Mouse (Mus musculus) thymus, adult 2 months (tissue): ENCODE data around the gene Fars2. TPM values are rescaled to one million over a fixed set of nuclear protein-coding genes. Genes with fewer than 3 reads are reported as not detected.

Experiments used
- DNase-seq: peaks from one replicate; pipeline ENCODE4 v3.0.0; 2021
- H3K27ac ChIP-seq: fragments of 200-500 bp; 2 replicates; pipeline ENCODE4 v1.5.1; 2012; ENCODE audit warnings: low read length, control low read depth; ENCODE audit not compliant: control insufficient read depth, insufficient read depth
- H3K27me3 ChIP-seq: fragments of 200-500 bp; 2 replicates; pipeline ENCODE4 v1.6.1; 2012; ENCODE audit warnings: mild to moderate bottlenecking, low read length, moderate library complexity, mixed read lengths; ENCODE audit not compliant: control insufficient read depth, insufficient read depth
- H3K36me3 ChIP-seq: fragments of 200-500 bp; 2 replicates; pipeline ENCODE4 v1.6.1; 2012; ENCODE audit warnings: mild to moderate bottlenecking, low read length, moderate library complexity; ENCODE audit not compliant: control insufficient read depth, insufficient read depth
- H3K4me1 ChIP-seq: fragments of 200-500 bp; replicated peaks from 2 replicates; pipeline ENCODE4 v1.6.1; 2012; ENCODE audit warnings: low read length; ENCODE audit not compliant: control insufficient read depth, insufficient read depth
- H3K4me3 ChIP-seq: fragments of 200-500 bp; 2 replicates; pipeline ENCODE4 v1.5.1; 2012; ENCODE audit warnings: mild to moderate bottlenecking, low read length, control low read depth, moderate library complexity; ENCODE audit not compliant: control insufficient read depth, insufficient read depth
- CTCF ChIP-seq: fragments of 200-500 bp; IDR thresholded peaks from 2 replicates; pipeline ENCODE4 v1.5.1; 2012; ENCODE audit warnings: mild to moderate bottlenecking, control low read depth, low read length, moderate library complexity, borderline replicate concordance; ENCODE audit not compliant: control insufficient read depth, poor library complexity, insufficient read depth; ENCODE audit errors: extremely low read depth
- POLR2A ChIP-seq: fragments of 200-500 bp; IDR thresholded peaks from 2 replicates; pipeline ENCODE4 v1.6.1; 2012; ENCODE audit warnings: mild to moderate bottlenecking, low read length, control low read depth, moderate library complexity; ENCODE audit not compliant: control insufficient read depth, poor library complexity, insufficient read depth; ENCODE audit errors: extremely low read depth
- WGBS: fragments of 180-500 bp; shearing (Covaris S2); methylation state at CpG from one replicate; pipeline ENCODE4 v1.1.7; 2018; 5-methylcytosine and 5-hydroxymethylcytosine counted together
- polyA plus RNA-seq: library from polyadenylated mRNA; depleted of rRNA; stranded (reverse); fragments of >200 nt; gene quantifications from 2 replicates; pipeline ENCODE4 v1.2.3, GENCODE M21; 2012

Fars2 gene
- polyA plus RNA-seq, 1 experiment: 47.6 TPM

- Histone ChIP-seq H3K4me1 (no peaks in the 10 kb centered on the region), H3K36me3 (no peaks in the 10 kb centered on the region), H3K27me3 (no peaks in the 10 kb centered on the region), H3K27ac (no peak overlapping the region), H3K4me3 (no peak overlapping the region)
- no peak for DNase-seq
- 93% methylated on average over 4 of the region's 4 CpGs for WGBS
- TF ChIP-seq CTCF: no peak
- TF ChIP-seq POLR2A: no peak
Observed at GRCm38 (mm10) chr13:36500370-36500905, 383.2 kb downstream of the Fars2 start.

- Histone ChIP-seq H3K27ac (no peak overlapping the region), H3K4me3 (no peak overlapping the region), H3K4me1 (no peaks in the 10 kb centered on the region), H3K27me3 (no peaks in the 10 kb centered on the region), H3K36me3 (no peaks in the 10 kb centered on the region)
- 94% methylated on average over 3 of the region's 3 CpGs for WGBS
- DNase-seq: no peak
- TF ChIP-seq POLR2A: no peak
- no peak for TF ChIP-seq CTCF
Observed at GRCm38 (mm10) chr13:36503551-36503950, 386.3 kb downstream of the Fars2 start.

- Histone ChIP-seq H3K4me3 (no peak overlapping the region), H3K4me1 (no peaks in the 10 kb centered on the region), H3K36me3 (no peaks in the 10 kb centered on the region), H3K27ac (no peak overlapping the region), H3K27me3 (no peaks in the 10 kb centered on the region)
- WGBS: 96% methylated on average over 7 of the region's 7 CpGs
- TF ChIP-seq POLR2A (no peak), CTCF (no peak)
- no peak for DNase-seq
Observed at GRCm38 (mm10) chr13:36503991-36504390, 386.8 kb downstream of the Fars2 start.

GRCm38 (mm10) chr13:36505730-36506129 lies 388.5 kb downstream of the Fars2 start:
- Histone ChIP-seq H3K27me3 (no peaks in the 10 kb centered on the region), H3K4me1 (no peaks in the 10 kb centered on the region), H3K36me3 (no peaks in the 10 kb centered on the region), H3K27ac (no peak overlapping the region), H3K4me3 (no peak overlapping the region)
- no peak for DNase-seq
- TF ChIP-seq POLR2A (no peak), CTCF (no peak)
- WGBS: 93% methylated on average over 6 of the region's 6 CpGs

- Histone ChIP-seq H3K36me3 (no peaks in the 10 kb centered on the region), H3K27me3 (no peaks in the 10 kb centered on the region), H3K4me1 (no peaks in the 10 kb centered on the region), H3K4me3 (no peak overlapping the region), H3K27ac (no peak overlapping the region)
- WGBS: 92% methylated on average over 5 of the region's 5 CpGs
- TF ChIP-seq POLR2A (no peak), CTCF (no peak)
- DNase-seq: no peak
Observed at GRCm38 (mm10) chr13:36506315-36506714, 389.1 kb downstream of the Fars2 start.

GRCm38 (mm10) chr13:36510161-36510560 lies 392.9 kb downstream of the Fars2 start:
- TF ChIP-seq CTCF (no peak), POLR2A (no peak)
- Histone ChIP-seq H3K36me3 (no peaks in the 10 kb centered on the region), H3K4me1 (no peaks in the 10 kb centered on the region), H3K4me3 (no peak overlapping the region), H3K27me3 (no peaks in the 10 kb centered on the region), H3K27ac (no peak overlapping the region)
- WGBS: 97% methylated on average over 2 of the region's 2 CpGs
- no peak for DNase-seq

GRCm38 (mm10) chr13:36513126-36513525 lies 395.9 kb downstream of the Fars2 start:
- Histone ChIP-seq H3K36me3 (no peaks in the 10 kb centered on the region), H3K27ac (no peak overlapping the region), H3K4me1 (no peaks in the 10 kb centered on the region), H3K27me3 (no peaks in the 10 kb centered on the region), H3K4me3 (no peak overlapping the region)
- TF ChIP-seq POLR2A (no peak), CTCF (no peak)
- WGBS: 94% methylated on average over 1 of the region's 1 CpGs
- DNase-seq: no peak
